Mouse (Mus musculus) embryonic stem cell, embryonic (primary cell): ENCODE results near the gene Fadd.

ENCODE experiments used
- CTCF ChIA-PET, 4 experiments: fragments of 300-600 bp in 2 of 4; fragments of 350-600 bp in 2 of 4; sonication (Branson Sonifier 250); formaldehyde crosslinking; loops; one replicate each; lab custom pipeline; 2022; ENCODE audit warnings: inconsistent platforms in 2 of 4; lab: Charles Lee
- POLR2A ChIA-PET, 4 experiments: fragments of 300-600 bp in 2 of 4; fragments of 350-600 bp in 2 of 4; sonication (Branson Sonifier 250); formaldehyde crosslinking; loops; one replicate each; lab custom pipeline; 2022; ENCODE audit warnings: antibody characterized with exemption in 4 of 4, inconsistent platforms in 1 of 4; lab: Charles Lee

Gene Fadd

DNA sequence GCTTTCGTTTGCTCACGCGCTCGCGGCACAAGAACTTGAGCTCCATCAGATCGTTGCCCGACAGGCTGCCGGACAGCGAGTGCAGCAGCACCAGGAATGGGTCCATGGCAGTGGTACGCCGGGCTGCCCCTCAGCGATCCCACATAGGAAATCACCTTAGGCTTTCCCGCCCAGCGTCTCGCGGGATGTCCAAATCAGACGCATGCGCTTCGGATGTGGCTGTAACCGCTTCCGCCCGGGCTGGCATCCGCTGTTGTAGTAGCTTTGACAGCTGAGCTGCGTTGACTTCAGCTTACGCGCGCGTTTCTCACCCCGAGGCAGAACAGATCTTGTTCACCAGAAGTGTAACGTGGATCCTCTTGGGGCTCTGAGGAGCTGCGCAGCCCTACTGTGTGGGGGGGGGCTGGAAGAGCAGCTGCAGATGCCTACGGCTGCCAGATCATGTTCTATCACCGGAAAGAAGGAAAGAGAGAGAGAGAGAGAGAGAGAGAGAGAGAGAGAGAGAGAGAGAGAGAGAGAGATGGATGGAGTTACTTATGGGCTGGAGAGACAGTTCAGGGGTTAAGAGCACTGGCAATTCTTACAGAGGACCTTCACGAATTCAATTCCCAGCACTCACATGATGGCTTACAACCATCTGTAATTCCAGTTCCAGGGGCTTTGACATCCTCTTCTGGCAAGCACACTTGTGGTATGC lies at the start of gene Fadd:
TSS of gene Fadd (minus strand) at position 180 of the 697 bp plus-strand sequence.
- CTCF ChIA-PET = interaction anchor here (0.6 to 2.1 kb wide), 19 partner anchors 11 to 375 kb away, joined by 3 to 11 read pairs (median 4); no protein-coding TSS in a partner anchor
- POLR2A ChIA-PET = interaction anchor here (0.6 to 2.5 kb wide), 40 partner anchors 10 to 753 kb away, joined by 3 to 12 read pairs (median 3); partner anchors contain the start of genes Cttn (in 1 of the 4), LTO1 (in 1 of the 4), Ppfia1 (in 1 of the 4) and Tpcn2 (in 1 of the 4)

DNA sequence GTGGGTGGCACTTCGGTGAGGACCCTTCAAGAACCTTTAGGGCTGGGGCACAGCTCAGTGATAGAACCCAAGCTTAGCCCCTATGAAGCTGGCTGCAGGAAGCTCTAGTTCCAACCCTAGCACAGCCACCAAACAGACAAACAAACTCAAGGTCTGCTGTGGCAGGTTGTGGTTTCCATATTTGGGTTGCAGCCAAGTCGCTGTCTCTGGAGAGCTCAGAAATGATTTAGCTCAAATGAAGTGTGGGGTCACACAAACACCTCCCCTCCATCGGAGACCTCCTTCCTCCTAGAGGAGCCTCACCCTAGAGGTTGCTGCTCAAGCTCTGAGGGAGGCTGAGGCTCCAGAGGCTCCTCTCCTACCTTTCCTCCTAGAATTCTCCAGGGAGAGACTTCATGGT lies 48.4 kb upstream of the Fadd start:
- ChIA-PET CTCF (interaction anchor here in 1 of 4 experiments (0.7 to 1.0 kb wide), 2 partner anchors 23 to 47 kb away, joined by 3 read pairs; no protein-coding TSS in a partner anchor), POLR2A (no interaction called here)

DNA sequence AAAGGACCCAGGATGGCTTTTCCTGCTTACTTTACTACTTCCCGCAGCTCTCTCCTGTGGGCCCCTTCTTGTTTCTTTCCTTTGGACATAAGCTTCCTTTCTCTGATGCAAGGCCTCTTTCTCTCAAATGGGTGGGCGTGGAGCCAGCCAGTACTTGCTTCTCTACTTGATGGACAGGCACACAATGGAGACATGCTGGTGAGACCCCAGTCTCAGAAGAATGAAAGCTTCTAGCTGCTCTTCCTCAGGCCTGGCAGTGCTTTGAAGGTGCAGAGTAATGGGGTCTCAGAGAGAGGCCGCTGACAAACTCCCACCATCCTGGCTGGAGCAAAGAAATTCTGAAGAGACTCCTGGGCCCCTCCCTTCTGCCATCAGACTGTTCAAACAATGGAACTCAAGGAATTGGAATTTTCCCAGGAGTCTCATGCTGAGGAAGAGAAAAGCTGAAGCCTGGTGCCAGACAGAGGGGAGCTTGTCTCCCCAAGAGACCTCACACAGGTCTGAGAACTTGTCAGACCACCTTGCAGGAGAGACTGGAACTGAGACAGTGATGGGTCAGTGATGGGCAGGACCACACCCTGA lies 46.2 kb upstream of the Fadd start:
- ChIA-PET POLR2A (interaction anchor here in 2 of 4 experiments (0.6 to 2.0 kb wide), 7 partner anchors 9 to 229 kb away, joined by 3 to 5 read pairs (median 4); no protein-coding TSS in a partner anchor), CTCF (interaction anchor here in 3 of 4 experiments (0.5 to 1.5 kb wide), 9 partner anchors 12 to 279 kb away, joined by 3 to 4 read pairs (median 3); no protein-coding TSS in a partner anchor)

DNA sequence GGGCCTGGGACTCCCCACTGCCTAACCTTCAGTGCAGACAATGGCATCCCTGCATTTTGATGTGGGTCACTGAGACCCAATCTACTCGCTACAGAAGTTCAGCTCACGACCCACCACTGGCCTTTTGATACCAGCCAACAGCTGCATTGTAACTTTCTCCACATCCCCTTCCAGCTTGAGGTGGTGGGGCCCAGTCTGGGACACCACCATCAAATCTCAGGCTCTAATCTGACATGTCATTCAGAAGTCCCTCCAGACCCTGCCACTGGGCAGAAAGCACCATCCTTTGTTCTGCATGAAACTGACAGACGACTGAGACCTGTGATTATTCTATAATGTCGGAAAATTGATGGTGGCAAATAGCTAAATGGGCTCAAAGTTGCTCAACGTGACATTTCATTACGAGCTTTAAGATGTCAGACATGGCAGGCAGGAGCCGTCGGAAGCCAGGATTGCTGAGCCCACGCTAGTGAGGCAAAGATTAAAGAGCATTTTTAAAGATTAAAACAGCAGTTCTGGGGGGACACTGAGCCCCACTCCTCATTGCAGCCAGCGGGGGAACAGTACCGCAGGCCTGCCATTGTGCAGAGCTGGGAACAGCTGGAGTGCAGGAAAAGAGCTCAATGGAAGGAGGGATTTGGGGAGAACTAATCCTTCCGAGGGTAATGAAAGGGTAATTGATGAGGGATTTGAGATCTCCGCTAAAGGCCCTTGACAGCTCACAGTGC lies 45.5 kb upstream of the Fadd start:
- CTCF ChIA-PET = interaction anchor here in 2 of 4 experiments (0.9 to 1.5 kb wide), 6 partner anchors 13 to 154 kb away, joined by 3 to 4 read pairs (median 3); no protein-coding TSS in a partner anchor
- POLR2A ChIA-PET = interaction anchor here in 3 of 4 experiments (0.6 to 2.0 kb wide), 10 partner anchors 8 to 260 kb away, joined by 3 to 5 read pairs (median 3); no protein-coding TSS in a partner anchor

DNA sequence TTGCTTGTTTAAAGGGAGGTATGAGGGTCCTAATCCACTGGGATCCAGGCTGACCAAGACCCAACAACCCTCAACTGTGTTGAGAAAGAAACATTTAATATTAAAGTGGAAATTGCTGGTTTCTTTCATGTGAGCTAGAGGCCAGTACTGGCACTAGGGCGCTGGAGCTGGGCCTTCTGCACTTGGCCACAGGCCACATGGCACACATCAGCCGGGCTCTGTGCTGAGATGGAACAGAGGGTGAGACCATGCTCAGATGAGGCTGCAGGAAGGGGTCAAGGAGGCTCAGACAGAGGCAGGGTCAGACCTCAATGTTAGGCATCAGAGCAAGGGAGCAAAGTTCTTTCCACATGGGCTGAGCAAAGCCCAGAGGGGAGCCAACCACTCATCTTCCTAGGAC lies 43.8 kb upstream of the Fadd start:
- CTCF ChIA-PET = interaction anchor here in 1 of 4 experiments (1.0 kb wide), 1 partner anchor 18 kb away, joined by 3 read pairs; no protein-coding TSS in a partner anchor
- POLR2A ChIA-PET = interaction anchor here in 1 of 4 experiments (0.6 kb wide), 1 partner anchor 393 kb away, joined by 4 read pairs; no protein-coding TSS in a partner anchor

DNA sequence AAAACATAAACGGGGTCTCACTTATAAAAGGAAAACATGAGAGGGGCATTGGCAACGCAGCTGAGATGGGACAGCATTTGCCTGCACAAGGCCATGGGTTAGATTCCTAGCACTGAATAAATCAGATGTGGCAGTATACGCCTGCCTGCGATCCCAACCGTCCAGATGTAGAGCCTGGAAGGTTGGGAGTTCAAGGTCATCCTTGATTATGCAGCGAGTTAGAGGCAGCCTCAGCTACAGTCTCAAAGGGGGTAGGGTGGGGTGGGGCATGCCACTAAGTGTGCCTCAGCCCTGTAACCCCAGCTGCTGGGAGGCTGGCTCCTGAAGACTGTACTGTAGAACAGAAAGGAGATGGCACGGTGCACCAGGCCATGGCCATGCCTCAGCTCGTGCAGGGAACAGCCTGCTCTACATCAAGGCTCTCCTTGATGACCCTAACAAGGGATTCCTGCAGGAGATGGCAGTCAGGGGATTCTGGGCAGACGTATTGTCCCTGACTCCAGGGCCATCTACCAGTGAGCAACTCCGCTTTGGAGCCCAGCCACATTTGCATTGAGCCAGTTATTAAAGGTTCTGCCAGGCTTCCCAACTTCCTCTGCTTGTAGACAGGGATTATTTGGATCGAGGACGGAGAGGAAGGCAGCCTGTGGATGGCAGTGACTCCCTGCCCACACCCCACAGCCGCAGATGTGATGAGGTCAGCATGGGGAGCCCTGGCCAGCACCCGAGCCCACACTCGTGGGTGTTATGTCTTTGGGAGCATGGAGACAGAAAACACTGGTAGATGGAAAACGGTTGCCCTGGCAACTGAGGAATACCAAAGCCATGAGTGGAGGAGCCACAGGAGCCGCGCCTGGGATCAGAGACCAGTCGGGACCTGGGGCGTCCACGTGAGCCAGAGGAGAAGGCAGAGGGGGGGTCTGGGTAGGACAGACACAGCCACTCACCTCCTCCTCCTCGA lies 38.7 kb upstream of the Fadd start:
- ChIA-PET CTCF (interaction anchor here (0.6 to 2.3 kb wide), 9 partner anchors 13 to 641 kb away, joined by 3 to 21 read pairs (median 4); no protein-coding TSS in a partner anchor), POLR2A (interaction anchor here in 3 of 4 experiments (0.6 to 1.3 kb wide), 4 partner anchors 9 to 361 kb away, joined by 3 to 5 read pairs (median 4); partner anchors contain the start of gene Fadd (in 1 of the 3))

DNA sequence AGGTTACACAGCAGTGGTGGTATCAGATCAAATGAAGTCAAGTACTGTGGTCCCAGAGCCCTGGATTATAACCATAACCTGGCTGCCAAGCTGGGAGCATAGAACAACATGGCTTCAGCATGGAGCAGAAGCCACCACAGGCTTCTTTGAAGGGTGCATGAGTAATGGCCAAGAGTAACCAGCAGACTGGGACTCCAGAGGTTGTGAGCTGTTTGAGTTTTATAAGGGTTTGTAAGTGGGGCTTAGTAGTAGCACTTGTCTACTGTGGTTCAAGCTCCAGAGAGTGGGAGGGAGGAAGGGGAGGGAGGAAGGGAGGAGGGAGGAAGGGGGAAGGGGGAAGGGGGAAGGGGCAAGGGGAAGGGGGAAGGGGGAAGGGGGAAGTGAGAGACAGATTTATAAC lies 38.1 kb upstream of the Fadd start:
- ChIA-PET POLR2A (interaction anchor here in 3 of 4 experiments (0.6 to 1.3 kb wide), 4 partner anchors 9 to 362 kb away, joined by 3 to 5 read pairs (median 4); partner anchors contain the start of gene Fadd (in 1 of the 3)), CTCF (interaction anchor here (0.6 to 2.3 kb wide), 6 partner anchors 13 to 640 kb away, joined by 3 to 21 read pairs (median 4); no protein-coding TSS in a partner anchor)

DNA sequence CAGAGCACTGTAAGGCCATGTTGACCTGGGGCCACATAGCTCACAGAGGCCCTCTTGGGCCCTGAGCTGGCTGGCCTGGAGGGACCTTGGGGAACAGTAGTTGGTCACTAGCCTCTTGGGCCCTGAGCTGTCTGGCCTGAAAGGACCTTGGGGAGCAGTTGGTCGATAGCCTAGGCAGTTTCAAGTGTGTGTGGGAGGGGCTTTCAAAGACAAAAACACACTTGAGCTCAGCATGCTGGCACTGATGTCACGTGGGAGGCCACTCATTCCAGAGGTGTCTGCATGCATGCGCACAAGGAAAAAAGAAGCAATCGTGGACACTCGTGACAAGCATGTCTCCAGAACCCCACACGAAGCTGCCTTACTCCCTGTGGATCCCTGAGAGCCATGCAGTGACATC lies 33.1 kb upstream of the Fadd start:
- ChIA-PET CTCF (interaction anchor here in 1 of 4 experiments (1.5 kb wide), 1 partner anchor 28 kb away, joined by 4 read pairs; no protein-coding TSS in a partner anchor), POLR2A (interaction anchor here in 1 of 4 experiments (0.5 kb wide), 1 partner anchor 219 kb away, joined by 3 read pairs; no protein-coding TSS in a partner anchor)

DNA sequence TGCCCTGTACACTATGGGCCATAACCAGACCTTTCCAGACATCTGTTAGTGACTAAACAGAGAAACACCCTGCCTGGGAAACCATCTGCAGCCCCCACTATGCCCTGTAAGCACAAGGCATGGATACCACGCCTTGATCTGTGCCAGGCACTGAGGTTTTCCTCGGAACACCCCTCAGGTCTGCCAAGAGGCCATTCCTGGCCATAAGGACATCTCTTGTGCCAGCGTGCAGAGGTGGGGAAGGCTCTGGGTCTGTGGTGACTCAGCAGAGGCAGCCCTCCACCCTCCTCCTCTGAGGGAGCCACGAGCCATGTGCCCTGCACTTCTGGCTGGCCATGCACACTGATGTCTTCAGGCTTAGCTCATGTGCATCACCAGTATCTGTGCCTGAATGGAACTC lies 30.6 kb upstream of the Fadd start:
- ChIA-PET POLR2A (no interaction called here), CTCF (interaction anchor here in 1 of 4 experiments (1.5 kb wide), 1 partner anchor 84 kb away, joined by 4 read pairs; no protein-coding TSS in a partner anchor)

DNA sequence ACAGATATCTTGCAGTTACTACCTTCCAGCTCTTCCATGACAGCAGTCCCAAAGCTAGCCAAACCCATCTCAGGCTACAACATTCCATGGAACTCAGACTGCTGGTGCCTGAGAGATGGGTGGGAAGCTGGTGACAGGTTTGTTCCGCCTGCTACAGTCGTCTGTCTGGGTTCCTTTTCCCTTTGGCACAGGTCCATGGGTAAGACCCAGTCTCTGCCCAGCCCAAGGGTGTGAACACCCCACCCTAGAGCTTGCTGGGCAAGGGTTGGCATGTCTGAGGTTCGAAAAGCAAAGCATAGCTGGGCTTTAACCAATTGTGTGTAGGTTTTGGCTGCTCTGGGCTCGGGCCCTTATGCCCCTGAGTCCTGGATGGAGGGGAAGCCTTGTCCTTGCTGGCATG lies 30.1 kb upstream of the Fadd start:
- ChIA-PET POLR2A (interaction anchor here in 2 of 4 experiments (0.6 to 1.4 kb wide), 2 partner anchors 16 to 86 kb away, joined by 3 to 4 read pairs; no protein-coding TSS in a partner anchor), CTCF (interaction anchor here in 2 of 4 experiments (1.5 to 1.7 kb wide), 2 partner anchors 25 to 84 kb away, joined by 4 to 5 read pairs; no protein-coding TSS in a partner anchor)

DNA sequence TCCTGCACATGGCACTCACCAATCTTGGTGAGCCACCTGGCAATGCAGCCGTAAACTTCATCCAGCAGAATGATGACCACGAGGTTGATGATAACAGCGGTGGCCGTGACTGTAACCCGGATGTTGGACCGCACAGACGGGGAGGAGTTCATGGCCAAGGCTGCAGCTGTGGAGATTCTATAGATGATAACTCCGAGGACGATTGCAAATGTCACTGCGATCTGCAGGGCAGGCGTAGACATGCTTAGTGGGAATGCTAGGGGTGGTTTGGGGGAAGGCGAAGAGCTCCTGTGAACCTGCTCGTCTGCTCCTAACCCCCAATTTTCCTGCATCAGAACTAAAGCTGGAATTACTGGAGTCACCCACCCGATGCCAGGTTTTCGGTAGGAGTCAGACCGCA lies 29.3 kb upstream of the Fadd start:
- ChIA-PET POLR2A (interaction anchor here in 2 of 4 experiments (0.6 to 1.4 kb wide), 3 partner anchors 9 to 87 kb away, joined by 3 to 4 read pairs (median 3); no protein-coding TSS in a partner anchor), CTCF (interaction anchor here in 2 of 4 experiments (1.5 to 1.7 kb wide), 2 partner anchors 24 to 85 kb away, joined by 4 to 5 read pairs; no protein-coding TSS in a partner anchor)

DNA sequence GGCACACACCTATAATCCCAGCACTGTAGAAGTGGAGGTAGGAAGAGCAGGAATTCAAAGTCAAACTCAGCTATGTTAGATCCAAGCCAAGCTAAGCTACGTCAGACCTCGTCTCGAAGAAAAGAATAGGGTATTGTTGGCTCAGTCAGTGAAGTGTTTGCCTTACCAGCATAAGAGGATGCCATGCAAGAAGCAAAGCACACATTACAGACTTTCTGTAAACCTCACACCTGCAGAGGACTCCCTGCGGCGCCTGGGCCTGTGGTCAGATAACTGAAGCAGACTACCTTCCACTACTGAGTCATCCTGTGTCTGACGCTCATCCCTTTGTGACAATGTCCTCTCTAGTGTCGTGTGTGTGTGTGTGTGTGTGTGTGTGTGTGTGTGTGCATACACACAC lies 27.3 kb upstream of the Fadd start:
- CTCF ChIA-PET = interaction anchor here in 2 of 4 experiments (0.6 to 0.7 kb wide), 2 partner anchors 180 to 535 kb away, joined by 3 read pairs; no protein-coding TSS in a partner anchor
- POLR2A ChIA-PET = interaction anchor here in 1 of 4 experiments (0.8 kb wide), 1 partner anchor 17 kb away, joined by 3 read pairs; no protein-coding TSS in a partner anchor

DNA sequence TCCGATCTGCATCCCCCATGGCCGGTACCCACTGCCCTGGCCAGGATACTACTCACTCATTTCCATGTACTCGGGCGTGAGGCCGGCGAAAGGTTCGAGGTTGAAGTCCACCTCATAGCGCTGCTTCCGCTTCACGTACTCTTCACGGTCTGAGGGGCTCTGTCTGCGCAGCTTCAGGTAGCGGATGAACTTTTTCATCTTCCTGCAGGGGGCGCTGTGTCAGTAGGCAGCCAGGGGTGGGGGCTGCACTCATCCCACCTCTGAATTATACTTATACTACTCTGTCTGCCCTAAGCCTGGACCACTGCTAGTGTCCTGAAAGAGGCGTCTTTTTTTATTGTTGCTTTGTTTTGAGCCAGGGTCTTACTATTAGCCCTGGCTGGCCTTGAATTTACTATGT lies 25.6 kb upstream of the Fadd start:
- ChIA-PET CTCF (interaction anchor here in 3 of 4 experiments (0.6 to 1.6 kb wide), 16 partner anchors 9 to 175 kb away, joined by 3 to 10 read pairs (median 3); no protein-coding TSS in a partner anchor), POLR2A (interaction anchor here in 1 of 4 experiments (0.6 to 1.6 kb wide), 2 partner anchors 14 to 851 kb away, joined by 3 read pairs; no protein-coding TSS in a partner anchor)

DNA sequence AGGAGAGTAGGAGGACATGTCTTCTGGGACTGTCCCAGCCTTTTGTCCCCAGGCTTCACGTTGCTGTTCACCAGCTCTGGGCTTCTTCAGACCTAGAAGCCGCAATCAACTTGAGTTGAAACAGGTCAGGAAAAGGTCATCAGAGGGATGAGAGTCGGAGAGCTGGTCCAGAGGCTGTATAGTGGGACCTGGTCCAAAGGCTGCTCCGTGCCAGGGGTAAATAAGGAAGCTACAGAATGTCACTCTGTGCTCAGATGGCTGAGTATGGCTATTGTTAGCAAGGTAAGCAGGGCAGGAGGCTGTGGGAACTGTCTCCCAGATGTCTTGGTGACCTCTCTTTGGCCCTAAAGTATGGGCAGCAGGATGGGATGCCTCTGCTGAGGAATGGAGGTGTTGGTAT lies 22.5 kb upstream of the Fadd start:
- CTCF ChIA-PET = interaction anchor here in 2 of 4 experiments (0.7 to 1.4 kb wide), 3 partner anchors 17 to 692 kb away, joined by 3 to 5 read pairs (median 3); no protein-coding TSS in a partner anchor
- POLR2A ChIA-PET = no interaction called here

DNA sequence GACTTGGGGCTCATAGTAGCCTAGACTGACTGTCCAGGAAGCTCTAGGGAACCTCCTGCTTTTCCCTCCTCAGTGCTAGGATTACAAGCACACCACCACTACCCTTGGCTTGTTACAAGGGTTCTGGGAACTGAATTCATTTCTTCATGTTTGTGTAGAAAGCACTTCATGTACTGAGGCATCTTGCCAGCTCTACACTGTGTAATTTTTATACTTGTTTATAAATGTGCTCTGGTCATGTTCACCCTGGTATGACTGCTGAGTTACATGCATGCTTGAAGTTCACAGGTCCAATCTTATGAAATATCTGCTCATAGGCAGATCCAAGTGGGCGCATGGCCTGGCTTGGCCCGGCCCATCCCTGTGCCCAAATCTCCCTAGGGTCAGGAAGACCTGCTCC lies 22.0 kb upstream of the Fadd start:
- POLR2A ChIA-PET = no interaction called here
- CTCF ChIA-PET = interaction anchor here in 1 of 4 experiments (0.5 kb wide), 1 partner anchor 513 kb away, joined by 5 read pairs; no protein-coding TSS in a partner anchor

DNA sequence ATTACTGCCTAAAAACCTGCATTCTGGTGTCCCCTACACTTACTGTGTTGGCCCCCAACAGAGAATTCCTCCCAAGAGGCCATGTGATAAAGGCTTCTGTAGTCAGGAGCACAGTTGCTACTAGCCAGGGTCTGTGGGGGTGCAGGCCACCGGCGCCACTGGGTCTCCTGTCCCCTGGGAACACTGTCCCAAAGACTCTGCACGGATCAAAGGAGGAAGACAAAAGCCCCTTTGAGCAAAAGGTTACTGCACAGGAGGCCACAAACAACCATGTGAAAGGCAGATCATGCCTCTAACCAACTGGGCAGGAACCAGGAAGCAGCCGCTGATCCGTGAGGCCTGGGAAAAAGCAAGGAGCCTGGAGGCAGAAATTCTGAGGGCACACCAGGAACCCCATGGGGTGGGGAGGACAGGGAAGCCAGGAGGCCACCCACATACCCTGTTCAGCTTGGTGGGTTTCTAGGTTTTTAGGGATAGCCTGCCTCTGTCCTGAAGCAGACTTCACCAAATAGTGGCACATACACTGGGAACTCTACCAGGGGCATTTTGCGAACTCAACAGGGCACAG lies 18.2 kb upstream of the Fadd start:
- ChIA-PET POLR2A (no interaction called here), CTCF (interaction anchor here in 1 of 4 experiments (0.6 kb wide), 1 partner anchor 311 kb away, joined by 4 read pairs; no protein-coding TSS in a partner anchor)
